22 mouse cellular contexts compared by ENCODE assay signal in genomic region chr8:26553691-26554090, GRCm38 (mm10).
DNase-seq lines count a peak whose midpoint lies in the region; ATAC-seq and TF ChIP-seq lines count a peak whose summit lies in the region.
"Had no signal": no experiment of that assay in that cellular context is flagged by ENCODE, and none has a peak within 500 bp of the region (broad histone marks: within the 10 kb centered on the region; RNA-seq: fewer than 3 reads in every experiment).

No protein-coding gene starts in this region.

- H3K4me1 ChIP-seq in intestine, postnatal 0 days (replicated peaks; ENCODE audit: control insufficient read depth, insufficient read depth, low read length), result no peaks in the 10 kb centered on the region
- no peaks in the 10 kb centered on the region for H3K4me1 ChIP-seq in intestine, embryonic 15.5 days (replicated peaks)
- H3K4me1 ChIP-seq in neural tube, embryonic 15.5 days, result no peaks in the 10 kb centered on the region
- H3K4me1 ChIP-seq: embryonic facial prominence, embryonic 10.5 days; forebrain, embryonic 13.5 days; heart, embryonic 12.5 days; hindbrain, embryonic 12.5 days had no signal

- H3K27me3 ChIP-seq in intestine, postnatal 0 days (replicated peaks; ENCODE audit: control insufficient read depth, insufficient read depth, low read length), result no peaks in the 10 kb centered on the region; the same call in 1 of the 2 replicates
- H3K27me3 ChIP-seq in intestine, embryonic 15.5 days (replicated peaks), result no peaks in the 10 kb centered on the region
- no peaks in the 10 kb centered on the region for H3K27me3 ChIP-seq in neural tube, embryonic 15.5 days (replicated peaks)
- H3K27me3 ChIP-seq: forebrain, embryonic 13.5 days; heart, embryonic 12.5 days; hindbrain, embryonic 12.5 days had no signal

- H3K4me2 ChIP-seq in intestine, postnatal 0 days (replicated peaks; ENCODE audit: low read depth), result no peak overlapping the region
- no peak overlapping the region for H3K4me2 ChIP-seq in intestine, embryonic 15.5 days (replicated peaks)
- no peak overlapping the region for H3K4me2 ChIP-seq in neural tube, embryonic 15.5 days
- H3K4me2 ChIP-seq: forebrain, embryonic 13.5 days; heart, embryonic 12.5 days; hindbrain, embryonic 12.5 days had no signal

- H3K27ac ChIP-seq in intestine, postnatal 0 days (ENCODE audit: low read depth, low read length), result no peak overlapping the region
- no peak overlapping the region for H3K27ac ChIP-seq in intestine, embryonic 15.5 days
- no peak overlapping the region for H3K27ac ChIP-seq in neural tube, embryonic 15.5 days (replicated peaks)
- H3K27ac ChIP-seq: embryonic facial prominence, embryonic 10.5 days; forebrain, embryonic 13.5 days; hindbrain, embryonic 12.5 days had no signal

- no peak overlapping the region for H3K4me3 ChIP-seq in intestine, postnatal 0 days (ENCODE audit: low read depth, low read length)
- no peak overlapping the region for H3K4me3 ChIP-seq in intestine, embryonic 15.5 days (replicated peaks)
- no peak overlapping the region for H3K4me3 ChIP-seq in neural tube, embryonic 15.5 days (replicated peaks)
- H3K4me3 ChIP-seq: embryonic facial prominence, embryonic 10.5 days; forebrain, embryonic 13.5 days; heart, embryonic 12.5 days; hindbrain, embryonic 12.5 days had no signal

- peak; percentile 78 for ATAC-seq in intestine, postnatal 0 days
- ATAC-seq in intestine, embryonic 15.5 days, result no peak
- ATAC-seq in neural tube, embryonic 15.5 days (ENCODE audit: low FRiP score), result no peak
- ATAC-seq: CD4-positive, CD25-positive, alpha-beta regulatory T cell, adult 4 months; forebrain, embryonic 13.5 days; forebrain, postnatal 0 days had no signal

- H3K9me3 ChIP-seq in intestine, postnatal 0 days (ENCODE audit: control insufficient read depth), result no peaks in the 10 kb centered on the region
- no peaks in the 10 kb centered on the region for H3K9me3 ChIP-seq in intestine, embryonic 15.5 days
- H3K9me3 ChIP-seq in neural tube, embryonic 15.5 days (replicated peaks), result no peaks in the 10 kb centered on the region
- H3K9me3 ChIP-seq: embryonic facial prominence, embryonic 10.5 days; forebrain, embryonic 13.5 days; G1E; heart, embryonic 12.5 days; hindbrain, embryonic 12.5 days had no signal

- H3K36me3 ChIP-seq in intestine, postnatal 0 days (ENCODE audit: control insufficient read depth, insufficient read depth), result no peaks in the 10 kb centered on the region
- H3K36me3 ChIP-seq in intestine, embryonic 15.5 days, result no peaks in the 10 kb centered on the region
- H3K36me3 ChIP-seq in neural tube, embryonic 15.5 days, result no peaks in the 10 kb centered on the region
- H3K36me3 ChIP-seq: embryonic facial prominence, embryonic 10.5 days; G1E; heart, embryonic 12.5 days; hindbrain, embryonic 12.5 days had no signal

- no peak overlapping the region for H3K9ac ChIP-seq in intestine, postnatal 0 days (ENCODE audit: low read depth, low read length)
- H3K9ac ChIP-seq in intestine, embryonic 15.5 days, result no peak overlapping the region
- H3K9ac ChIP-seq in neural tube, embryonic 15.5 days (replicated peaks), result no peak overlapping the region
- H3K9ac ChIP-seq: forebrain, embryonic 13.5 days; forebrain, postnatal 0 days; heart, embryonic 12.5 days; hindbrain, embryonic 12.5 days had no signal

- TF ChIP-seq CTCF in intestine, postnatal 0 days (IDR thresholded peaks at IDR 0.05; ENCODE audit: low read depth), result no peak

- 63% methylated on average over 5 of the region's 5 CpGs for WGBS in intestine, postnatal 0 days
- WGBS in intestine, embryonic 15.5 days, result 79% methylated on average over 5 of the region's 5 CpGs
- 87% methylated on average over 5 of the region's 5 CpGs for WGBS in neural tube, embryonic 15.5 days

- peak; percentile 70 for DNase-seq in heart, adult 11 months
- no peak for DNase-seq in heart, adult 8-10 months (ENCODE audit: low spot score)
- peak; percentile 9 for DNase-seq in neural tube, embryonic 10.5 days (ENCODE audit: extremely low spot score, low spot score)
- no peak for DNase-seq in frontal cortex, postnatal 10 days (ENCODE audit: low spot score in 2 of 2)
- DNase-seq: adrenal gland, adult 8-10 months; adrenal gland, postnatal 36 days; B cell, adult 2 months; cerebellum, adult 2 months; cerebellum, postnatal 10 days; forebrain, postnatal 0 days; gastrocnemius, postnatal 36 days; heart, adult 18-20 months; heart, postnatal 36 days had no signal

Comparison
In these comparisons a context has a peak if more than half of its experiments do, and no peak if none do; other contexts are left out.
1. DNase-seq: peak in heart, adult 11 months (single experiment) and neural tube, embryonic 10.5 days (single experiment); none in heart, adult 8-10 months (single experiment) and frontal cortex, postnatal 10 days (0 of 2).